17 mouse cellular contexts compared by ENCODE assay signal in the genomic region with DNA sequence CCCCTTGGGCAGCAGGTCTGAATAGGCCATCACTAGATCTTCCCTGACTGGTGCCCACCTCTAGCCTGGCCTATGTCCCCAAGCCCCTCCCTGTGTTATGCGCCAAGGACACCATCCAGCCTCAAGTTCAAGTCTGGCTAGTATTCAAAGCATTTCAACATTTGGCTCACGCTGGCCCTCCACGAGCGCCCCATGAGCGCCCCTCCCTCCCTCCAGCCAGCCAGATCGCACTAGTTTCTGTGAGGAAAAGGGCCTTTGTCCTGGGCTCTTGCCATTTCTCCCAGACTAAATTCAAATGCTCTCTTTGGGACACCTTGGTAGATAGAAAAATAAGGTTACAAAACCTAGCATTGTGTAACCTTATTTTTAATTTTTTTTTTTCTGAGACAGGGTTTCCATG. TPM values are rescaled to one million over a fixed set of nuclear protein-coding genes. Genes with fewer than 3 reads are reported as not detected.
DNase-seq lines count a peak whose midpoint lies in the region; ATAC-seq lines count a peak whose summit lies in the region.
"Had no signal": no experiment of that assay in that cellular context is flagged by ENCODE, and none has a peak within 500 bp of the region (broad histone marks: within the 10 kb centered on the region; RNA-seq: fewer than 3 reads in every experiment).

No protein-coding gene starts in this region.

- WGBS in hindbrain, embryonic 13.5 days = 93% methylated on average over 6 of the region's 6 CpGs

- no peak overlapping the region for H3K27ac ChIP-seq in hindbrain, embryonic 13.5 days
- H3K27ac ChIP-seq: heart, adult 2 months; neural tube, embryonic 12.5 days had no signal

- no peak overlapping the region for H3K9ac ChIP-seq in hindbrain, embryonic 13.5 days
- H3K9ac ChIP-seq: forebrain, postnatal 0 days; neural tube, embryonic 12.5 days had no signal

- H3K4me1 ChIP-seq in hindbrain, embryonic 13.5 days (replicated peaks) = peaks cover 21% of the 10 kb centered on the region

- peak; percentile 35 for DNase-seq in cerebellum, adult 11-12 months
- no peak for DNase-seq in cerebellum, postnatal 14 days
- DNase-seq in kidney, adult 11 months = peak; percentile 71
- DNase-seq in kidney, postnatal 10 days = no peak
- peak; percentile 79 for DNase-seq in adrenal gland, adult 8-10 months
- peak; percentile 55 for DNase-seq in kidney, postnatal 14 days
- no peak for DNase-seq in urinary bladder, adult 2 months (ENCODE audit: low spot score)
- DNase-seq: cerebellum, postnatal 25 days; forebrain, postnatal 0 days; liver; lung, postnatal 14 days; right cerebral cortex, adult 18-20 months; thymus, adult 18-20 months had no signal

- no peak overlapping the region for H3K4me3 ChIP-seq in hindbrain, embryonic 13.5 days
- H3K4me3 ChIP-seq: heart, adult 2 months; neural tube, embryonic 12.5 days had no signal

- H3K36me3 ChIP-seq in hindbrain, embryonic 13.5 days = peaks cover 49% of the 10 kb centered on the region

- no peak for ATAC-seq in hindbrain, embryonic 13.5 days (ENCODE audit: low FRiP score)
- ATAC-seq: forebrain, postnatal 0 days had no signal

- no peaks in the 10 kb centered on the region for H3K9me3 ChIP-seq in hindbrain, embryonic 13.5 days
- H3K9me3 ChIP-seq: neural tube, embryonic 12.5 days had no signal

- H3K27me3 ChIP-seq in hindbrain, embryonic 13.5 days = peaks cover 16% of the 10 kb centered on the region
- H3K27me3 ChIP-seq: neural tube, embryonic 12.5 days had no signal

- no peak overlapping the region for H3K4me2 ChIP-seq in hindbrain, embryonic 13.5 days
- H3K4me2 ChIP-seq: midbrain, embryonic 11.5 days; neural tube, embryonic 12.5 days had no signal

RNA-seq across cellular contexts. Expression of gene Mif4gd, which starts 3.1 kb away (rescaled TPM):
- 100 to 1,000 TPM; 101 to 135 (median 121) TPM for total RNA-seq in adrenal gland, adult 8-10 months (2022)
- polyA plus RNA-seq in urinary bladder, adult 2 months (2012; rRNA removed) = 79.9 and 89.7 TPM in 2 replicates
- 11.3 and 11.5 TPM in 2 replicates for polyA plus RNA-seq in hindbrain, embryonic 13.5 days (2015; fragmentation: Nextera tagmentation; extraction: Ambion mirVana)

RNA-seq across cellular contexts. Expression of gene Gga3, which starts 12.0 kb away (rescaled TPM):
- total RNA-seq in adrenal gland, adult 8-10 months (2022) = 10 to 100 TPM; 20.3 to 52.7 (median 37.8) TPM
- 25.4 and 27.3 TPM in 2 replicates for polyA plus RNA-seq in urinary bladder, adult 2 months (2012; rRNA removed)
- 33.6 and 35.6 TPM in 2 replicates for polyA plus RNA-seq in hindbrain, embryonic 13.5 days (2015; fragmentation: Nextera tagmentation; extraction: Ambion mirVana)

RNA-seq across cellular contexts. Expression of gene Mrps7, which starts 12.2 kb away (rescaled TPM):
- 100 to 1,000 TPM in 1 of 4 experiments, 10 to 100 TPM in 3; 82.0 to 110 (median 92.1) TPM for total RNA-seq in adrenal gland, adult 8-10 months (2022)
- polyA plus RNA-seq in urinary bladder, adult 2 months (2012; rRNA removed) = 36.1 and 39.5 TPM in 2 replicates
- 76.0 and 81.3 TPM in 2 replicates for polyA plus RNA-seq in hindbrain, embryonic 13.5 days (2015; fragmentation: Nextera tagmentation; extraction: Ambion mirVana)

RNA-seq across cellular contexts. Expression of gene Slc25a19, which starts 12.2 kb away (rescaled TPM):
- total RNA-seq in adrenal gland, adult 8-10 months (2022) = 10 to 100 TPM; 59.5 to 94.1 (median 91.2) TPM
- 30.0 and 31.7 TPM in 2 replicates for polyA plus RNA-seq in urinary bladder, adult 2 months (2012; rRNA removed)
- polyA plus RNA-seq in hindbrain, embryonic 13.5 days (2015; fragmentation: Nextera tagmentation; extraction: Ambion mirVana) = 35.6 and 41.1 TPM in 2 replicates

RNA-seq across cellular contexts. Expression of gene Nup85, which starts 51.6 kb away (rescaled TPM):
- 10 to 100 TPM; 46.5 to 61.0 (median 53.9) TPM for total RNA-seq in adrenal gland, adult 8-10 months (2022)
- 54.2 and 77.1 TPM in 2 replicates for polyA plus RNA-seq in urinary bladder, adult 2 months (2012; rRNA removed)
- 109 and 110 TPM in 2 replicates for polyA plus RNA-seq in hindbrain, embryonic 13.5 days (2015; fragmentation: Nextera tagmentation; extraction: Ambion mirVana)

Comparison
In these comparisons a context has a peak if more than half of its experiments do, and no peak if none do; other contexts are left out.
1. DNase-seq: peak in cerebellum, adult 11-12 months (single experiment), kidney, adult 11 months (single experiment), adrenal gland, adult 8-10 months (single experiment) and kidney, postnatal 14 days (single experiment); none in cerebellum, postnatal 14 days (0 of 2), kidney, postnatal 10 days (single experiment) and urinary bladder, adult 2 months (single experiment).